Mouse (Mus musculus) neural tube, embryonic 10.5 days (tissue): ENCODE data around the gene Cavin4.
A peak's percentile ranks its signal among the peaks of the same experiment; 100 is the strongest.

Source experiments
- DNase-seq: peaks from one replicate; pipeline ENCODE4 v3.0.0-alpha.2; 2017; ENCODE audit warnings: low spot score; ENCODE audit errors: extremely low spot score

Cavin4 gene

DNA sequence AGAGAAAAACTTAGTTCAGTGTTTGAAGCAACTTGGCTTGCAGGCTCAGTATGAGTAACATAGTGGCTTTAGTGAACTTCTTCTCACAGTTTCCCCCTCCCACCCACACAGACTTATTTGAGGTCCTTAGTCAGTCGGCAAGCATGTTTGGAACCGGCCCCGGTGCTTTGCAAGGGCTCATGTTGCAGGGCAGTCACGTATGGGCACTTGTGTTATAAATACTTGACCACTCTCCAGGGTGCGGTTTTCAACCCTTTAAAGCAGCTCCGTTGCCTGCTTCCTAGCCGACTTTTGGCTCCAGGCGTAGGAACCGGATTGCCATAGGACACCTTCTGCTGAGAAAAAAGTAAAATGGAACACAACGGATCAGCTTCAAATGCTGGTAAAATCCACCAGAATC lies at the start of gene Cavin4:
Gene Cavin4, plus strand, starts transcription at position 244 of the 400 bp plus-strand sequence.
- DNase-seq, result no peak

GRCm38 (mm10) chr4:48615483-48615882 lies 47.8 kb upstream of the Cavin4 start:
- DNase-seq, result no peak

DNA sequence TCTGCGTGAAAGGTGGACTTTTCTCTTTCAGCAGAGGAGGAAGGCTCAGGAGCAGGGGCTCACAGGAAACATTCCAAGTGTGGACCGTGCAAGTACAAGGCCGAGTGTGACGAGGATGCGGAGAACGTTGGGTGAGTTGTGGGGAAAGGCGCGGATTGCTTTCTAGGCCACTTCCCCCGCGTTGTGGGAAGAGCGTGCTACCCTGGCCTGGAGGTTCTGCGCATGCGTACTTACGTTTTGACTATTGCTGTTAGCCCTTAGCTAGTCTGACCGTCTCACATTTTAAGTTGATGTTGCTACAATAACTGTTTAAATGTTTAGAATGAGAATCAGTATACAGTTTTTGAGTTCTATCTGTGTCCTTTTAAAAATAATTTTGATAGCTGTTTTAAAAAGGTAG lies 46.1 kb upstream of the Cavin4 start:
- DNase-seq, result no peak

DNA sequence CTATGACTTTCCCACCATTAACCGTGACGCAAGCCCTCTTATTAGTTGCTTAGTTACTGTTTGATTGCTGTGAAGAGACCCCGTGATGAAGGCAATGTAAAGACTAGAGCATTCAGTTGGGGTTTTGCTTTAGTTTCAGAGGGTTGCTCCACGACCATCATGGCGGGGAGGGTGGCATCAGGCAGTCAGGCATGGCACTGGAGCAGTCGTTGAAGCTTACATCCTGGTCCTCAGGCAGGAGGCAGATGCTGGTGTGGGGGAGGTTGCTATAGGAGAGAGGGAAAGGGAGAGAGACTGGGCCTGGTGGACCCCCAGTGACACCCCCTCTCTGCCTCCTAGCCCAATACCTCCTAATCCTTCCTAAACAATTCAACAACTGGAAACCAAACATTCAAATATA lies 43.2 kb upstream of the Cavin4 start:
- DNase-seq, result no peak

GRCm38 (mm10) chr4:48622246-48622645 lies 41.1 kb upstream of the Cavin4 start:
- no peak for DNase-seq

DNA sequence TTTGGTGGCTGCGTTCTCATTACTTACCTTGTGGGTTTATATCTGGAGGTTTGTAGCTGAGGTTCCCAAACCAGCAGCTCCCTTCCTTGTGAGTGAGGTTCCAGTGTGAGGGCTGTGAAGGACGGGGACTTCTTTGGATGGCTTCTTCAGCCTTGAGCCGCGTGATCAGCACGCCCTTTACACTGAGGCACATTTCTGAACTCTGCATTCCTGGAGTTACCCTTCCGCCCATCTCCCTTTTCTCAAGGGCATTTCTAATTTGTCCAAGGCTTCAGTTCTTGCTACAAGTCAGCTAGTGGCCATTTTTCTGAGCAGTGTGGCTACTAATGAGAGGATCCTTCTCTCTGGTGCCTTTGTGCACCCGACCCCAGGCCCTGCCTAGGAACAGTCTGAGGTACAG lies 40.4 kb upstream of the Cavin4 start:
- DNase-seq, result no peak

DNA sequence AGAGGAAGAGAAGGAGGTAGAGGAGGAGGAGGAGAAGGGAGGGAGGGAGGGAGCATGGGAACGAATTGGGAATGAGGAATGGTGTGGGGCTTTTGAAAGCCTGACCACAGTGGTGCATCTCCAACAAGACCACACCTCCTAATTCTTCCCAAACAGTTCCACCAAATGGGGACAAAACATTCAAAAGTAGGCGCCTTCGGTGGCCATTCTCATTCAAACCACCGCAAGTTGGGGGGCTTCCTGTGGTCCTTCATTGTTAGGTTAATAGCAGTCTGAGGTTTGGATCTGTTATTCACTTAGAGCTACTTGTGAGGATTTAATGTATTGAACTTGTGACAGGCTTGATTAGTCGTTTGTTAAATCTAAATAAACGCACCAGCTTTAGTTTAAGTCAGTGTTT lies 38.4 kb upstream of the Cavin4 start:
- DNase-seq, result no peak

- DNase-seq, result no peak
Measured at GRCm38 (mm10) chr4:48625836-48626235, 37.5 kb upstream of the Cavin4 start.

- DNase-seq, result no peak
Measured at GRCm38 (mm10) chr4:48629445-48629844, 33.9 kb upstream of the Cavin4 start.

- peak; percentile 38 for DNase-seq
Measured at GRCm38 (mm10) chr4:48633529-48633928, 29.8 kb upstream of the Cavin4 start.

- DNase-seq, result peak; percentile 44
Measured at GRCm38 (mm10) chr4:48634058-48634457, 29.3 kb upstream of the Cavin4 start.

DNA sequence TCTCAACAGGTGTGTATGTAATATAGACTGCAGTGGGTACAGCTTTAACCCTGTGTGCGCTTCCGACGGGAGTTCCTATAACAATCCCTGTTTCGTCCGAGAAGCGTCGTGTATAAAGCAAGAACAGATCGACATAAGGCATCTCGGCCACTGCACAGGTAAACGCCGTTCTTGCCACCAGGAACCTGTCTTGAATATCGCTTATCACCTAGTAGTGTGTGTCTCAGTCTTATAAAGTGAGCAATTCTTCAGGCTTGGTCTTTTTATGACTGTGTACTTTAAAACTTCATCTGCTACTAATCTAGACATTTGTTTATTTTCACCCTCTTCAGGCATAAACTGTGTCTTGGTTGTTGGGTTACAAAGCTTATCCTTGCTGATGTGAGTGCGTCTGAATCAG lies 26.5 kb upstream of the Cavin4 start:
- DNase-seq, result no peak

DNA sequence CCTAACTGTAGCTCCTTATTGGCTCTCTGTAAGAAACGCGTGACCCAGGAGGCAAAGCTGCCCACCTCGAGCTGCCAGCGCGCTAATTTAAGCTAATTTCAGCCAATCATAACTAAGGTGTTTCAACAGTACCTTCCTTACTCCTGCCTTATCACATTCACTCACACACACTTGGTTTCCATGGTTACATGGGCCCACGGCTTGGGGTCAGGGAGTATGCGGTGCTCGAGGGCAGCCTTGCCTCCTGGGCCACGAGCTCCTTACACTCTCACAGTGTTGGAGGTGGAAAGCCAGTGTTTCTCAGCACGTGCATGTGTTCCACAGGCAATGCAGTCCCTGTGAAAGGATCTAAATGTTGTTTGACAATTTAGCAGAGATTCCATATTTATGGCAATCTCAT lies 25.2 kb upstream of the Cavin4 start:
- DNase-seq, result no peak

DNA sequence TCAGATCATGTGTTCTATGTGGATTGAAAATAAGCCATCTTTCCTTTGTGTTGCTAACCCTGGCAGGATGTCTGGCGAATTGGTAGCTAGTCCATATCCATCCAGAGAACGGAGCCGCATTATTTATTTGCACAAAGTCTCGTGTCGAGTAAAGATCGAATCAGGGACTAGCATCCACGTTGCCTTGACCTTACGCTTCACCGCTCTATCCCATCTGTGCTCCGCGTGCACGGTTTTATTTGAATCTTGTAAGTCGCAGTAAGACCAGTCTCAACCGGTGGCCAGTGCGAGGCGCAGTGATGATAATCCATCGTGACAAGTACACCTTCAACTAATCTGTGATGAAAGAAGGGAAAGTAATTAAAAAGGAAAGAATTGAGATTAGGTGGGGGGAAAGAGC lies 23.8 kb upstream of the Cavin4 start:
- DNase-seq, result no peak

DNA sequence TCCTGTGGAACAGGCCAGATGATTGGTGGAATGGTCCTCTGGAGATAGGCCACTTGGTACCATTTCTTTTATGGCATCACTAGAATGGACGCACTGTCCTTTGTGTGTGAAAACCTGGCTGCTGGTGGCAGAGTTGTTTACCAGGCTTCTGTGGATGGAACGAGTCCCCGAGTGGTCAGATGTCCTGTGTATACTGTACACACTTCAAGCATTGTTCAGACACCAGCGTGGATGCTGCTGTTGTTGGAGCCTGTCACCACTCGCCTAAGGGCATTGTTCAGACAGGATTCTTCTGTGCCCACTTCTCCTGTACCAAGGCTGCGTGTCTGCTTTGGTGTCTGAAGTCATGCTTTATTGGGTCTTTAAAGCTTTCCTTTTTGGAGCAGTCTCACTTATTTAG lies 19.5 kb upstream of the Cavin4 start:
- no peak for DNase-seq

DNA sequence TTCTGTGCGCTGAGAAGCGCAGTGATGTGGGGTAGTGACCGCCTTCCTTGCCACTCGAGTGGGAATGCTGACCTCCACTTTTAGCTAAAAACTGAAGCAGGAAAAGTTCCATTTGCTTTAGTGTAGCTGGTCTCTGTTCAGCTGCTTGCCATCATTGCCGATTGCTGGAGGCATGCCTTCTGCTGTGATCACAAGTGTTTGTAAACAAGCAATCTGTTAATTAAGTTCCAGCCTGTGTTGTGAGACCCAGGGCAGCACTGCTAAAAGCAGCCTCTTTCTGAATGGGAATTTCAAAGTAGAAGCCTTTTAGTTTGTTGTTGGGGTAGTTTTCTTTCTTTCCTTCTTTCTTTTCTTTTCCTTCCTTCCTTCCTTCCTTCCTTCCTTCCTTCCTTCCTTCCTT lies 17.2 kb upstream of the Cavin4 start:
- DNase-seq, result no peak

DNA sequence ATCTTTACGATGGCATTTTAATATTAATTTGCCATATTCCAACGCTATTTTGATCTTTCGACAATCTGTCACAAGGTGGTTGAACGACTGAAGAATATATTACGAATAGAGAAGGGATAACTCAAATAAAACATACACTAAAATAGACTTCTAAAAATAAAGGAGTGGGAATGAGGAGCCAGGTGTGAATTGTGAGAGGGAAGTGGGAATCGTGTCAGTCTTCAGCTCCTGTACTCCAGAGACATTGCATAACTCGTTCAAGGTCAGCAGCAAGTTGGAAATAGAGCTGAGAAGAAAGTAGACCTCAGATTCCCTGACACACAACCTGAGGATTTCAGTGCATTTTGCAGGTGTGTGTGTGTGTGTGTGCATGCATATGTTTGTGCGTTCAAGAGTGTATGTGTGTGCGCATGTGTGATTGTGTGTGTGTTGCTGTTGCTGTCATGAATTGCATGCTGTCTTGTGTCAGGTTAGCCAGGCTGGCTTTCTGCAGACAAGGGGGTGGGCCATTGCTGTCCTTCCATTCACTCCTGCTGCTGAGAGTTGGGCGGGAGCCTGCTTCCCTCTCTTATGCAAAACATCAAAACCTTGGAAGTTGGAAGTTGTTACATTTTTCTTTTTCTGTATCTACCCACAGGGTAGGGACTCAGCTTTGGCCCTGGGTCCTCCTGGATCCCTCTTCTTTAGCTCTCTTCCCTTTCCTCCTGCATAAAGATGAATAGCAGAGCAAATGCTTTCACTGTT lies 12.5 kb upstream of the Cavin4 start:
- DNase-seq, result no peak

DNA sequence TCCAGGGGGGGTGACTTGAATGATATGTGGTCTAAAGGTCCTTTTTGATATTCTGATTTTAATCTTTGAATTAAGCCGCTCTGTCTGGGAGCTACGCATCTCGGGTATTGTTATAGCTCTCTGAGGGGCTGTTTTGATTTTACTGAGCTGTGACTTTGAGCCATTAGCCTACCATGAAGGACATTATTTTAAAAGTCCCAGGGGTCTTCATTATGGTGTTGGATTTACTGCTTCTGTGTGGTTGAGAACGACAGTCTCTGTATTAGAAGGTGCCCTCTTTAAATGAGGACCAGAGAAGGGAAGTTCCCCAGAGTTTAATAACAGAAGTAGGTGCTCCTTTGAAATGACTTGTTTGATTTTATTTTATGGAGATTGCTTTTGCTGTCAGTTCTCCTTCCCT lies 9.2 kb upstream of the Cavin4 start:
- no peak for DNase-seq

DNA sequence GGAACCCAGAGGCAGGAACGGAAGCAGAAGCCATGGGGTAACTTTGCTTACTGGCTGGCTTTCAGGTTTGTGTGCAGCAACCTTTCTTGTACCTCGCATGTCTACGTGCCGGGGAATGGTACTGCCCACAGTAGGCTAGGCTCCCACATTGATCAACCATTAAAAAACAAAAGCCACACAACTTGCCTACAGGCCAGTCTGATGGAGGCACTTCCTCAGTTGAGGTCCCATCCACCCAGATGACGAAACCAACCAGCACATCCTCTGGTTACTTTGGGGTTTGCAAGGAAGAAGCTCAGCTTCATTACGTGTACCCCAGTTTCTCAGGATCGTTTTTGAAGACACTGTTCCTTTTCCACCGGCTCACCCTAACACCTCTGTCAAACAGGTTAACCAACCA lies 6.8 kb upstream of the Cavin4 start:
- DNase-seq, result no peak

- no peak for DNase-seq
Measured at GRCm38 (mm10) chr4:48660144-48660543, 3.2 kb upstream of the Cavin4 start.

- DNase-seq, result no peak
Measured at GRCm38 (mm10) chr4:48660619-48661575, 2.4 kb upstream of the Cavin4 start.

DNA sequence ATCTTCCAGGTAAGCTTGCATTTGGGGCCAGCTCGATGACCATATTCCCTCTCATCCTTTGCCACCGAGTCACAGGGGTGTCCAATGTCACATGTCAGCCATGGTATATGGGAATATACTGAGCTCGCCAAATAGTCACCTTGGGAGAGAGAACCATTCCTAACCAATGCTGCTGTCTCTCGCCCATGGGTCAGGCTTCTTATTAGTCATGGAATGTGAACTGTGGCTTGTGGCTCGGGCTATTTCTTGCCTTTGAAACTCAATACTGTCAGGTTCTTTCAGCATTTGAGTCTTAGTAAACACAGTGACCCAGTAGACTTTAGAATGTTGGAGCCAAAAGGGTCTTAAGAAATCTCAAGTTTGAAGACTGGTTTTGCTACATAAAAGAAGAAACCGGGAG lies 707 bp downstream of the Cavin4 start:
- no peak for DNase-seq

- DNase-seq, result no peak
Measured at GRCm38 (mm10) chr4:48667279-48667678, 4.0 kb downstream of the Cavin4 start.
